Mouse (Mus musculus): Measurements from ENCODE around the gene Ssb. TPM values are rescaled to one million over a fixed set of nuclear protein-coding genes. Genes with fewer than 3 reads are reported as not detected.
A peak's percentile ranks its signal among the peaks of the same experiment; 100 is the strongest.

Ssb gene
- polyA plus RNA-seq, 1 experiment from 2014 or later: 277 TPM

DNA sequence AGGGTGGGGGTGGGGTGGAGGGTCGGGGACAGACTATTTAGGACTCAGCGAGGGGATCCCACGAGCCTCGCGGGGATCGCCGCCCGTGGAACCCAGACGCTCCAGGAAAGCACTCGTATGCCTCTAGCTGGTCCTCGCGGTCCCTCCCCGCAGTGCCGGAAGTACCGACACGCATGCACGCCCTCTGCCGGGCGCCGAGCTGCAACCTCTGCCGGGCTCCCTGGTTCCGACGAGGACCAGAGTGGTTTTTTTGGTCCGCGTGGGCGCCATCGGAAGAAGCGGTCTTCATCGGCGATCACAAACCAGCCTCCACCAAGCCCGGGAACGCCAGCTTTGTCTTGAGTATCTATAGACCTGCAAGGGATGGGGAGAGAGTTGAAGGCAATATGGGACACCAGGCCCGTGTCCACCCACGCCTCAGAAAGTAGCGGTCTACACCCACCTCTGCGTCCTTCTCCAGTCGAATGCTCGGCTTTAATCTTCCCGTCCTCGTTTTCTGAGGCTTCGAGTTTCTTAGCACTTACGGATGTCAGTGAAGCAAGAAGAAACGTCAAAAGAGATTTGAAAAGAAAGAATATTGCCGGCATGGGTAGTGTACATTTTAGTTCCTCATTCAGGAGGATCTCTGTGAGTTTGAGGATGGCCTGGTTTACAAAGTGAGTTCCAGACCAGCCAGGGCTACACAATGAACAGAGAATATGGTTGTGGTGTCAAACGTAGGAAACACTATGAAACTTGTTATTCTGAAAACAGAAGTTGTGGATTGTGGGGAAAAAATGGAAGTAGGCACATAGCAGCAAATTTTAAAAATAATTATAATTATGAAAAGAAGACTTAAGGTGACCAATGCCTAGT is 24.3 kb downstream of the Ssb start, which contains the start of gene Mettl5:
TSS of gene Mettl5 (minus strand) at position 165 of the 855 bp plus-strand sequence.
- Histone ChIP-seq H3K9ac (ENCODE audit: low read length) (peak within 1 kb of the TSS; percentile 76), H3K27ac (ENCODE audit: low read depth) (peak within 1 kb of the TSS; percentile 77), H3K9me3 (ENCODE audit: control insufficient read depth, low read length) (no peaks in the 10 kb centered on the region), H3K4me1 (replicated peaks; ENCODE audit: control insufficient read depth, insufficient read depth, low read length) (no peaks in the 10 kb centered on the region), H3K4me2 (ENCODE audit: low read length) (peak within 1 kb of the TSS; percentile 70), H3K27me3 (replicated peaks; ENCODE audit: control insufficient read depth, insufficient read depth, low read length) (no peaks in the 10 kb centered on the region), H3K4me3 (ENCODE audit: low read depth, low read length) (peak within 1 kb of the TSS; percentile 57), H3K36me3 (ENCODE audit: control insufficient read depth, insufficient read depth, low read length) (no peaks in the 10 kb centered on the region)
- 2% methylated on average over 45 of the region's 45 CpGs for WGBS
- peak; percentile 96 for DNase-seq (ENCODE audit: low spot score)
- peak; percentile 95 for ATAC-seq (replicated peaks; ENCODE audit: low FRiP score, low TSS enrichment, low read depth)

DNA sequence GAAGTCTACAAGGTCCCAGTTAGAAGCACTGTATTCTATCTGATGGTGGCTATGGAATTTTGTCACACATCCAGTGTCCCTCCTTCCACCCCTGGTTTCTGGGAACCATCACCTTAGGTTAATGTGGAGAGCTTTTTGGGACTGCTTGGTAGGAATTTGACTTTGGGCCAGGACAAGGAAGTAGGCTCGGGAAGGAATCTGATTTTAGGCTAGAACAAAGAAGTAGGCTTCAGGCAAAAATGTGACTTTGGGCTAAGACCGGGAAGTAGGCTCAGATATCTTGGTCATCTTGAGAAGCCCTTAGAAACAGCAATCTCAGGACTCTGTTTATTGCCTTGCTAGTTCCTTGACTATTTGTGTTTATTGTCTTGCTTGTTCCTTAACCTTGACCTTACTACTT is 27.6 kb downstream of the Ssb start:
- no peak overlapping the region for H3K4me3 ChIP-seq (ENCODE audit: low read depth, low read length)
- H3K27ac ChIP-seq (ENCODE audit: low read depth): no peak overlapping the region
- no peaks in the 10 kb centered on the region for H3K36me3 ChIP-seq (ENCODE audit: control insufficient read depth, insufficient read depth, low read length)
- WGBS: 86% methylated on average over 2 of the region's 2 CpGs
- ATAC-seq (replicated peaks; ENCODE audit: low FRiP score, low TSS enrichment, low read depth) (no peak), DNase-seq (ENCODE audit: low spot score) (no peak)
- no peaks in the 10 kb centered on the region for H3K27me3 ChIP-seq (replicated peaks; ENCODE audit: control insufficient read depth, insufficient read depth, low read length)
- no peak overlapping the region for H3K9ac ChIP-seq (ENCODE audit: low read length)
- no peak overlapping the region for H3K4me2 ChIP-seq (ENCODE audit: low read length)
- H3K9me3 ChIP-seq (ENCODE audit: control insufficient read depth, low read length): no peaks in the 10 kb centered on the region
- no peaks in the 10 kb centered on the region for H3K4me1 ChIP-seq (replicated peaks; ENCODE audit: control insufficient read depth, insufficient read depth, low read length)

DNA sequence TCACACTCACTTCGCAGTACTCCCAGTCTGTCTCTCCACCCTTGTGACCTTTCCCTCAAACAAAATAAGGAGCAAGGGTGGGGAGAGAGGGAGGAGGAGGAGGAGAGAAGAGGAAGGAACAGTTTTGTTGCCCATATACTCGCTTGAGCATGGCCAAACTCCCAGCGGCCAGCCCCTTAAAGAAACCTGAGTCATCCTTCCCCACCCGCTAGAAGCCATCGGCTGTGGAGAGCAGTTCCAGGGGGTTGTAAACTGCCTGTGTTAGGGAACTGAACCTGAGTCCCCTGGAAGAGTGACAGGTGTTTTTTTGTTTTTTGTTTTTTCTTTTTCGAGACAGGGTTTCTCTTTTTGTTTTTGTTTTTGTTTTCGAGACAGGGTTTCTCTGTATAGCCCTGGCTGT is 29.5 kb downstream of the Ssb start:
- Histone ChIP-seq H3K27ac (ENCODE audit: low read depth) (no peak overlapping the region), H3K4me3 (ENCODE audit: low read depth, low read length) (no peak overlapping the region), H3K27me3 (replicated peaks; ENCODE audit: control insufficient read depth, insufficient read depth, low read length) (no peaks in the 10 kb centered on the region), H3K9me3 (ENCODE audit: control insufficient read depth, low read length) (no peaks in the 10 kb centered on the region), H3K36me3 (ENCODE audit: control insufficient read depth, insufficient read depth, low read length) (no peaks in the 10 kb centered on the region), H3K4me1 (replicated peaks; ENCODE audit: control insufficient read depth, insufficient read depth, low read length) (no peaks in the 10 kb centered on the region), H3K9ac (ENCODE audit: low read length) (no peak overlapping the region), H3K4me2 (ENCODE audit: low read length) (no peak overlapping the region)
- WGBS: 61% methylated on average over 7 of the region's 7 CpGs
- DNase-seq (ENCODE audit: low spot score) (no peak), ATAC-seq (replicated peaks; ENCODE audit: low FRiP score, low TSS enrichment, low read depth) (no peak)

DNA sequence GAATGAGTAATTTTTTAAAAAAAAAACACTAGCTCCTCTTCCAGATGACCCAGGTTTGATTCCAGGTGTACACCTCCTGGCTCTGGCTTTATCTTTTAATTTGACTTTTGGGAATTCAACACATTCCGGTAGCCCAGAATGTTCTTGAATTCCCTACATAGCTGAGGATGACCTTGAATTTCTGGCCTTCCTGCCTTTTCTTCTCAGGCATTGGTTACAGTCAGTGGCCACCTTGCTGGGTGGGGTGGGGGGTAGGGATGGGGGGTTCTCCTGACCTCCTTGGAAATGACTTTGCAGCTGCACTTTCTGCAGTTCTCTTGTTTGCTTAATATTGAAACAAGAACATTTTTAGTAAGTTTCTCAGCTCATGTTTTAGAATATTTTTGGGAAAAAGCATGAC is 31.8 kb downstream of the Ssb start:
- no peak overlapping the region for H3K4me3 ChIP-seq (ENCODE audit: low read depth, low read length)
- no peaks in the 10 kb centered on the region for H3K9me3 ChIP-seq (ENCODE audit: control insufficient read depth, low read length)
- no peak overlapping the region for H3K27ac ChIP-seq (ENCODE audit: low read depth)
- H3K9ac ChIP-seq (ENCODE audit: low read length): no peak overlapping the region
- no peak for DNase-seq (ENCODE audit: low spot score)
- ATAC-seq (replicated peaks; ENCODE audit: low FRiP score, low TSS enrichment, low read depth): no peak
- H3K4me1 ChIP-seq (replicated peaks; ENCODE audit: control insufficient read depth, insufficient read depth, low read length): no peaks in the 10 kb centered on the region
- no peak overlapping the region for H3K4me2 ChIP-seq (ENCODE audit: low read length)
- no peaks in the 10 kb centered on the region for H3K36me3 ChIP-seq (ENCODE audit: control insufficient read depth, insufficient read depth, low read length)
- WGBS: 78% methylated on average over 1 of the region's 1 CpGs
- no peaks in the 10 kb centered on the region for H3K27me3 ChIP-seq (replicated peaks; ENCODE audit: control insufficient read depth, insufficient read depth, low read length)

DNA sequence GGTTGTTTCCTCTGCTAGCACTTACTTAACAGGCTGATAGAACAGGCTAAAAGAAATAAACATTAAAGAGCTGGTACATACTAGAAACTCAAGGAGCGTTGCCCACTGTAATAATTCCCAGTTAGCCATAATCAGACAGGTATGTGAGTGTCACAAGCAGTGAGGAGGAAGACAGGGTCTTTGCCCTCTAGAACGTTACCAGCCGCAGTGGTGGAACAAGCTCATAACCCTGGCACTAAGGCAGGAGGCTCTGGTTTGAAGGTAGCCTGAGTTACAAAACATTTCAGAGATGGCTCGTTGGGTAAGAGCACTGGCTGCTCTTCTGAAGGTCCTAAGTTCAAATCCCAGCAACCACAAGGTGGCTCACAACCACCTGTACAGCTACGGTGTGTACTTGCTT is 32.5 kb downstream of the Ssb start:
- Histone ChIP-seq H3K27ac (ENCODE audit: low read depth) (no peak overlapping the region), H3K4me1 (replicated peaks; ENCODE audit: control insufficient read depth, insufficient read depth, low read length) (peaks cover 5% of the 10 kb centered on the region), H3K27me3 (replicated peaks; ENCODE audit: control insufficient read depth, insufficient read depth, low read length) (no peaks in the 10 kb centered on the region), H3K4me3 (ENCODE audit: low read depth, low read length) (no peak overlapping the region), H3K36me3 (ENCODE audit: control insufficient read depth, insufficient read depth, low read length) (no peaks in the 10 kb centered on the region), H3K9ac (ENCODE audit: low read length) (no peak overlapping the region), H3K9me3 (ENCODE audit: control insufficient read depth, low read length) (no peaks in the 10 kb centered on the region), H3K4me2 (ENCODE audit: low read length) (no peak overlapping the region)
- 84% methylated on average over 5 of the region's 5 CpGs for WGBS
- DNase-seq (ENCODE audit: low spot score) (no peak), ATAC-seq (replicated peaks; ENCODE audit: low FRiP score, low TSS enrichment, low read depth) (no peak)

DNA sequence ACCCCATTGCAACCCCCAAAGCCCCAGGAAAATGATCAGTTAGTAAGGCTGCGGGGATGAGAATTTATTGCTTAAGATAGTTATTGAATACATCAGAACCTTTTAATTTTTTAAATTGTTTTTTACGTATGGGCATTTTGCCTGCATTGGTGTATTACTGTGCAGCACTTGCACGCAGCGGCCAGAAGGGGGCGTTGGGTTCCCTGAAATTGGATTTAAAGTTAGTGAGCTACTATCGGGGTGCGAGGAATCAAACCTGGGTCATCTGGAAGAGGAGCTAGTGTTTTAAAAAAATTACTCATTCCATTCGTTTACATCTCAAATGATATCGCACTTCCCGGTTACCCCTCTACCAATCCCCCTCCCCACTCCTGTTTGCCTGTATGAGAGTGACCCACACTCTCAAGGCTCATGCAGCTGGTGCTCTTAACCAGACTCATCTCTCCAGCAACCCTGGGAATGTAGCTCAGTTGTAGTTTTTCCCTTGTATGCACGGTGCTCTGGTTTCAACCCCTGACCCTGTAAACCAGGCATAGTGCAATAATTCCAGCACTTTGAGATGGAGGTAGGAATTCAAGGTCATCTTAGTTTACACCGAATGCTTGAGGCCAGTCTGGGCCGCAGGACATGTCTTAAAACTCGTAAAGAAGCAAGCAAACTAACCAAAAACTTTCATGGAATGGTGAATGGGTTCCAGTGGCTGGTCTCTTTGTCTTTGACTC is 34.3 kb downstream of the Ssb start:
- DNase-seq (ENCODE audit: low spot score) (no peak), ATAC-seq (replicated peaks; ENCODE audit: low FRiP score, low TSS enrichment, low read depth) (no peak)
- Histone ChIP-seq H3K4me3 (ENCODE audit: low read depth, low read length) (no peak overlapping the region), H3K4me2 (ENCODE audit: low read length) (no peak overlapping the region), H3K36me3 (ENCODE audit: control insufficient read depth, insufficient read depth, low read length) (peaks cover 2% of the 10 kb centered on the region; the same call in 1 of the 2 replicates), H3K9me3 (ENCODE audit: control insufficient read depth, low read length) (no peaks in the 10 kb centered on the region), H3K27me3 (replicated peaks; ENCODE audit: control insufficient read depth, insufficient read depth, low read length) (no peaks in the 10 kb centered on the region), H3K27ac (ENCODE audit: low read depth) (no peak overlapping the region), H3K4me1 (replicated peaks; ENCODE audit: control insufficient read depth, insufficient read depth, low read length) (peaks cover 6% of the 10 kb centered on the region), H3K9ac (ENCODE audit: low read length) (no peak overlapping the region)
- WGBS: 61% methylated on average over 14 of the region's 14 CpGs

DNA sequence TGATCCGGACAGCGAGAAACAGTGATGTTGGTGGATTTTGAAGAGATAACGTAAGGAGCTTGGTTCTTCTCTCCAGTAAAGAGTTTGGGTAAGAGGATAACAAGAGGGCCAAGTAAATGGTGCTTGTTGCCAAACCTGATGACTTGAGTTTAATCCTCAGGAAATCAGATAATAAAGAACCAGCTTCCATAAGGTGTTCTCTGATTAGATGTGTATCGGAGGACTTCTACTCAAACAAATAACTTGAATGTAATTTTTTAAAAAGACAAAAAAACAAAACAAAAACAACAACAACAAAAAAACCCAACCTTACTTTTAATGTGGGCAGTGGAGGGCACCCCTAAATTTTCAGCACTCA is 34.8 kb downstream of the Ssb start:
- ATAC-seq (replicated peaks; ENCODE audit: low FRiP score, low TSS enrichment, low read depth) (no peak), DNase-seq (ENCODE audit: low spot score) (no peak)
- Histone ChIP-seq H3K9ac (ENCODE audit: low read length) (no peak overlapping the region), H3K27me3 (replicated peaks; ENCODE audit: control insufficient read depth, insufficient read depth, low read length) (no peaks in the 10 kb centered on the region), H3K4me3 (ENCODE audit: low read depth, low read length) (no peak overlapping the region), H3K4me2 (ENCODE audit: low read length) (no peak overlapping the region), H3K27ac (ENCODE audit: low read depth) (no peak overlapping the region), H3K36me3 (ENCODE audit: control insufficient read depth, insufficient read depth, low read length) (peaks cover 8% of the 10 kb centered on the region; the same call in 1 of the 2 replicates), H3K9me3 (ENCODE audit: control insufficient read depth, low read length) (no peaks in the 10 kb centered on the region), H3K4me1 (replicated peaks; ENCODE audit: control insufficient read depth, insufficient read depth, low read length) (peaks cover 6% of the 10 kb centered on the region)
- WGBS: 92% methylated on average over 4 of the region's 4 CpGs

DNA sequence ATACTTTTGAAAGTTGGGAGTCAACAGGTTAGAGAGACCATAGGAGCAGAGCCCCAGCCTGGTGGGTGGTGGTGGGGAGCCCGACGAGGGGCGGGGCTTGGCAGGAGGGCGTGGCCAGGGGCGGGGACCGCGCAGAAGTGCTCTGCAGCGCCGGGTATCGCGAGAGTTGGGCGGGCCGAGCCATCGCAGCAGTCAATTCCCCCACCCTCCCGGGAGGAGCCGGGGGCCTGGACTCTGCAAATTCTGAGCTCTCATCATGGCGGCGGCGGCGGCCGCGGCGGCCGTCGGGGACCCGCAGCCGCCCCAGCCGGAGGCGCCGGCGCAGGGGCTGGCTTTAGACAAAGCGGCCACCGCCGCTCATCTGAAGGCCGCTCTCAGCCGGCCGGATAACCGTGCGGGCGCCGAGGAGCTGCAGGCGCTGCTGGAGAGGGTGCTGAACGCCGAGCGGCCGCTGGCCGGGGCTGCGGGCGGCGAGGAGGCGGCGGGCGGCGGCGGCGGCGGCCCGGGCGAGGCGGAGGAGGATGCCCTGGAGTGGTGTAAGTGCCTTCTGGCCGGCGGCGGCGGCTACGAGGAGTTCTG is 35.8 kb downstream of the Ssb start, which contains the start of gene Ubr3:
TSS of gene Ubr3 (plus strand) at position 208 of the 579 bp plus-strand sequence.
- H3K4me2 ChIP-seq (ENCODE audit: low read length): peak within 1 kb of the TSS; percentile 93
- no peaks in the 10 kb centered on the region for H3K9me3 ChIP-seq (ENCODE audit: control insufficient read depth, low read length)
- H3K36me3 ChIP-seq (ENCODE audit: control insufficient read depth, insufficient read depth, low read length): peaks cover 11% of the 10 kb centered on the region; the same call in 1 of the 2 replicates
- DNase-seq (ENCODE audit: low spot score): peak; percentile 98
- no peaks in the 10 kb centered on the region for H3K27me3 ChIP-seq (replicated peaks; ENCODE audit: control insufficient read depth, insufficient read depth, low read length)
- H3K27ac ChIP-seq (ENCODE audit: low read depth): peak within 1 kb of the TSS; percentile 90
- peak; percentile 99 for ATAC-seq (replicated peaks; ENCODE audit: low FRiP score, low TSS enrichment, low read depth)
- peak within 1 kb of the TSS; percentile 96 for H3K4me3 ChIP-seq (ENCODE audit: low read depth, low read length)
- peaks cover 6% of the 10 kb centered on the region for H3K4me1 ChIP-seq (replicated peaks; ENCODE audit: control insufficient read depth, insufficient read depth, low read length)
- WGBS: 1% methylated on average over 36 of the region's 65 CpGs
- H3K9ac ChIP-seq (ENCODE audit: low read length): peak within 1 kb of the TSS; percentile 98
